Mouse (Mus musculus): Measurements from ENCODE around the gene Slain1.

Slain1 gene

DNA sequence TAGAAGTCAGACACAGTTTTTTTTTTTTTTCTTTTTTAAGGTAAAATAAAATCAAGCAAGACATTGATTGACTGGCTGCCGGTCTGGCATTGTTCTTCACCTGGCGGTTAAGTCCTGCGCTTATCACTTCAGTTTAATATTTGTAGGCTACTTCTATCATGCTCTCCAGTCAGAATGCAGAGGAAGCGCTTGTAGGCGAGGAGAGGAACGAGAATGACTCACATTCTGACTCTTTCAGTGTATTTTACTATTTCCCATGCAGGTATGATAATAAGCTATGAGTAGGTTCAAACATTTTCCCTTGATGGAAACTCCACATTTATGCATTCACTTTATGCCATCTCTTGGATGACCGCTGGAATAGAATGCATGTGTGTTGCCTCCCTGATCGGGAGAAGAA lies 17.0 kb downstream of the Slain1 start:
- DNase-seq, result no peak

- DNase-seq, result peak; percentile 30
These were observed 29.6 kb downstream of the Slain1 start for GRCm38 (mm10) chr14:103679395-103680217.

GRCm38 (mm10) chr14:103680285-103680819 lies 30.3 kb downstream of the Slain1 start:
- no peak for DNase-seq

- DNase-seq, result peak; percentile 32
These were observed 32.8 kb downstream of the Slain1 start for GRCm38 (mm10) chr14:103682633-103683390.

- no peak for DNase-seq
These were observed 37.0 kb downstream of the Slain1 start for GRCm38 (mm10) chr14:103686994-103687393.

DNA sequence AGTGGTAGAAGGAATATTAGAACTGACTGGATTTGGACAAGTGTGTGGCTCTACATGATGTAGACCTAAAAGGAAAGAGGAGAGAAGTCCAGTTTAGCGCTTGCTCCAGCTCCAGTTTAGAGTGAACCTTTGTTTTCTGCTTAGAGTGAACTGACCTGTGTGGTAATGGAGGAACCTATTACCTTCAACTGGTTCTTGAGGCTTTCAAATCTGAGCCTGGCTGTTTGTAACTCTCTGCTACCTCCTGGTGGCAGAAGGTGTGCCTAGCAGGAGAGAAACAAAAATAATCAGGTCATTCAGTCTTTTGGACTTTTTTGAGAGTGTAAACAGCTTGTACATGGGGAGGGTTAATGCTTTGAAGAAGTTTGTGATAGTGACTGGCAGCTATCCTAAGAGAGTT lies 44.3 kb downstream of the Slain1 start:
- peak; percentile 66 for DNase-seq

GRCm38 (mm10) chr14:103695620-103696019 lies 45.6 kb downstream of the Slain1 start:
- no peak for DNase-seq

DNA sequence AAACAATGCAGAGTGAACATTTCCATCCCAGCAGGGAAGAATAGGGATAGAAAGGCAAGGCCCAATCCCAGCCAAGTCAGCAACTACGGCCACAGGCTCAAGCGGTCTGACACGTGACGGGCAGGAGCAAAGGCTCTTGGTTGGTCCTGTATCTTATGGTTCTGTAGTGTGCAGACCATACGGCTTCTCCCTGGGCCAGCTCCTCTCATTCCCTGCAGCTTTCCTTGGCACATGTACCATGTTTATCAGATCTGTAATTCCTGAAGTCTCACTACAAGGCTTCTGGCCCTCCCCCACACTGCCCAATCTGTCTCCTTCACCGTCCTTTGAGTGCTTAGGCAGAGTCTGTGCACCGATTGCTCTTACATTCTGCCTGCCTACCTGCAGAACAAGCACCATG lies 47.1 kb downstream of the Slain1 start:
- DNase-seq, result peak; percentile 64

- no peak for DNase-seq
These were observed 49.3 kb downstream of the Slain1 start for GRCm38 (mm10) chr14:103699308-103699707.

GRCm38 (mm10) chr14:103702516-103702915 lies 52.5 kb downstream of the Slain1 start:
- no peak for DNase-seq

GRCm38 (mm10) chr14:103704771-103705170 lies 54.7 kb downstream of the Slain1 start:
- no peak for DNase-seq

DNA sequence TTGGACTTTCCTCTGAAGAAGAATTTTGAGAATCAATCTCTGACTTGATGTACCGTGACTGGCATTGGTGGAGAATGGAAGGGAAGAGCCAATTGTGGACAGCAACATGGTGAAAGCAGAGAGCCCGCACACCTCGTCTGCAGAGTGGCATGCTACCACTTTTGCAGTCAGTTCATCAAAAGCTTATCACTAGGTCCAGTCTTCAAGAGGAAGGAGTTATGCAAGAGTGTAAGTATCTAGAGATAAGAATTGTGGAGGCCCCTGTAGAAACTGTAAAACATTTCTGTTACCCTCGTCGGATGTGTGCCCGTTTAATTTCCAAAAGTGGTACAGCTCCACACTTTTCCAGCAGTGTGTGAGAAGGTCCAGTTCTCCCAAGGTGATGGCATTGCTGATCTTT lies 56.3 kb downstream of the Slain1 start:
- no peak for DNase-seq

DNA sequence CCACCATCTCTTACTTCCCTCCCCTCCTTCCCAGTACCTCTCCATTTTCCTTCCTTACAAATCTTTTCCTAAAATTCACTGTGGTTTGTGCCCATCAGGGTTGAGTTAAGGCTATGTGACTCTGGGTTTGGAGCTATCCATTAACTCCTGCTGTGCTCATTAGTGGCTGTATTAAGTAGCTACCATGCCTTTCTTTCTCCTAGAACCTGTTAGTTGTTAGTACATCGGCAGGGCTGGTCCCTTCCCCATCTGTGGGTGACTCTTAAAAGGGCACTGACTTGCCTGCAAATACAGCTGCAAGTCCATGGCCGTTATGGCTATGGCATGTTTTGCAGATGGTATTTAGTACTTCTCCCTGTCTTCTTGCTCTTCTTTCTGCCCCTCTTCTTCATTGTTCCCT lies 58.6 kb downstream of the Slain1 start:
- no peak for DNase-seq

- DNase-seq, result no peak
These were observed 59.2 kb downstream of the Slain1 start for GRCm38 (mm10) chr14:103709261-103709660.

- DNase-seq, result no peak
These were observed 63.0 kb downstream of the Slain1 start for GRCm38 (mm10) chr14:103712986-103713385.

DNA sequence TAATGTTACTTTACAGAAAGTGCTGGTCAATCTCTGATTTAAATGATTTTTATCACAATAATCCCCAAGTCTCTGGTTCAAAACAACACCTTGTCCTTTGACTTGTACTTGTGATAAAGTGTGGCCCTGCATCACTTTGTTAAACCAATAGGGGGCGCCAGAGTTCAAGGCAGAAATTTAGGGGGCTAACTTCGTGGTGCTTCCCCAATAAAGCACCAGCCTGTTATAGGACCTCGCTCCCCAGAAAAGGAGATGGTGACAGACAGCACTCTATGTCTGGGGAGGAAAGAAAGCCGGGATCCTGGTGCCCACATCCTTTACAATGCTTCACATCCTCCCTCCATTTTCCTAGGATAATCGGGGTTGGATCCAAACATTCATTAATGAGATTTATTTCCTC lies 67.5 kb downstream of the Slain1 start:
- DNase-seq, result no peak

GRCm38 (mm10) chr14:103717979-103718378 lies 68.0 kb downstream of the Slain1 start:
- no peak for DNase-seq

DNA sequence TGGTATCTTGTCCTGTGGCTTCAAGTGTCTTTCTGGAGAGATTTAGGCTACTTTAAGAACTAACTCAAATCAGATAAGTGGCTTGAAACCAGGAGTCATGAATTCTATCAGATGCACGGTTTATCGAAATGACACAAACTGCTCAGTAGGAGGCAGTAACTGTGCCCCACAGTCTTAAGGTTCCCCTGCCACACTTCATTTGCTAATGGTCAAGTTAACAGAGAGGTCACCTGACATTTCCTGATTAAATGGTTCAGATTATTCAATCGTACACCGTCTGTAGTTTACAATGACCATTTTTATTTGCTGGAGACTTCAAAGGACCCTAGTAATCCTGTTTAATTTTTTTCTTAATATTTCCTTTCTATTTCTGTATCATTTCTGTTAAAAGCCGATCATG lies 68.4 kb downstream of the Slain1 start:
- DNase-seq, result no peak

DNA sequence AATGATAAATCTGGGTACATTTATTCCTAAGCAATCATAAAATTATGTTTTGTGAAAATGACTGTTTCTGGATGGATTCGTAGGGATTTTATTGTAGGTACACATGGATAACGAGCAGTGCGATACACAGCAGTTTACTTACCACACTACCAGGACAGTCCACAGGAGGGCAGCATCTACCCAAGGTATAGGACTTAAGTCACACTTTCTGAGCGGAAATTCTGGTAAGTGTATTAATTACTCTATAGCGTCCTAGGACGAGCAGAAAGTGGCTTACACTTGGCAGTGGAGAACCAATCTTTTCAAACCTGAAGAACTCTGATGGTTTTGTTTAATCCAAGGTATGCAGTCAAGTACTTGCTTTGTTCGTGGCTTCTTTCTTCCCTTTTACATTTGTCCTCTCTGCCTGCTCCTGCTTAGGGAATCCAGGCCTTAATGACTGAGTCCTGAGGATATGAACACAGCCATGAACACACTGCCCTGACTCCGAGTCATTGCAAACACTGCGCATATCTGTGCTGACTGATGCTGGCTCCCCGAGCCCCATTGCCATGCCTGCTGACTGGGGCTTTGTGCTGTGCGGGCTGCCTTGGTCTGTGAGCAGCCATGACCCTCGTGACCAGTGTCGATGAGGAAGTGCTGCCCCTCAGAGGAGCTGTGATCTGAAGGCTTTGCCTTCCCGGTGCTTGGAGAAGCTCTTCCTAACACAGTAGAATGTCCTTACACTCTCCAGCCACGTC lies 69.0 kb downstream of the Slain1 start:
- DNase-seq, result peak; percentile 55

GRCm38 (mm10) chr14:103720163-103720562 lies 70.1 kb downstream of the Slain1 start:
- DNase-seq, result no peak

- no peak for DNase-seq
These were observed 70.8 kb downstream of the Slain1 start for GRCm38 (mm10) chr14:103720637-103721355.

- DNase-seq, result no peak
These were observed 73.3 kb downstream of the Slain1 start for GRCm38 (mm10) chr14:103723314-103723713.

GRCm38 (mm10) chr14:103723841-103724240 lies 73.8 kb downstream of the Slain1 start:
- DNase-seq, result no peak
